Comparison of ENCODE assay signal across 22 mouse cellular contexts in the genomic region with DNA sequence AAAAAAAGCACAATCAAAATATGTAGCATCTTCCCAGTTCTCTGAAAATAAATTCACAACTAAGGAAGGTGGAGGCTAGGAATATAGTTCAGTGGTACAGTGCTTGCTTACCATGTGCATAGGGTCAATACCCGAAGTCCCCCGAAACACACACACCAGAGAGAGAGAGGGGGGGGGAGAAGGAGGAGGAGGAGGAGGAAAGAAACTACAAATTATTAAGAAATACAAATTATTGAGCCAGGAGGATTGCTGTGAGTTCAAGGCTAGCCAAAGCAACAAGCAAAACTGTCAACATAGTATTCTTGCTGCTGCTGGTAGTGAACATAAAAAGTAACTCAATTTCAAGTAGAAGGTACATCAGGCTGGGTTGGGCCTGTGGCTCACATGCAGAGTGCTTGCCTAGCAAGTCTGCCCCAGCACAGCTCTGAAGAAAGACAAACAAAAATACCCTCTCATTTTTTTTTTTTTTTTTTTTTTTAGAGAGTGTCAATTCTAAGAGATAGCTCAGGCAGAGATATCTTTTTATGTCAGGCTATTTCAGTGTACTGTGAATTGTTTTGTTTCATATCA. TPM values are rescaled to one million over a fixed set of nuclear protein-coding genes. Genes with fewer than 3 reads are reported as not detected.
DNase-seq lines count a peak whose midpoint lies in the region; ATAC-seq and TF ChIP-seq lines count a peak whose summit lies in the region.
"Had no signal": no experiment of that assay in that cellular context is flagged by ENCODE, and none has a peak within 500 bp of the region (broad histone marks: within the 10 kb centered on the region; RNA-seq: fewer than 3 reads in every experiment).

No protein-coding gene starts in this region.

- intact Hi-C loops in gastrocnemius, postnatal 14 days (cut with DNase I; ENCODE audit: low total_unique reads): no loop called here

- no peaks in the 10 kb centered on the region for H3K9me3 ChIP-seq in forebrain, embryonic 15.5 days
- no peaks in the 10 kb centered on the region for H3K9me3 ChIP-seq in hindbrain, embryonic 16.5 days (ENCODE audit: control insufficient read depth, low read length)
- H3K9me3 ChIP-seq in neural tube, embryonic 13.5 days: no peaks in the 10 kb centered on the region
- H3K9me3 ChIP-seq: embryonic facial prominence, embryonic 12.5 days; heart, embryonic 12.5 days; limb, embryonic 10.5 days; liver, embryonic 12.5 days had no signal

- DNase-seq in layer of hippocampus, adult 2 months (ENCODE audit: low spot score in 2 of 2): no peak
- DNase-seq in layer of hippocampus, postnatal 25 days (ENCODE audit: extremely low spot score in 1 of 2, low spot score in 1 of 2): no peak
- DNase-seq in ovary, adult 18-20 months (ENCODE audit: low spot score): no peak
- DNase-seq in heart, adult 9 months (ENCODE audit: low spot score in 2 of 2): no peak
- no peak for DNase-seq in gastrocnemius, postnatal 14 days
- DNase-seq: adrenal gland, postnatal 36 days; gastrocnemius, postnatal 25 days; heart, postnatal 36 days; kidney, adult 11 months; kidney, postnatal 25 days; thymus, postnatal 36 days had no signal

- WGBS in forebrain, embryonic 15.5 days: 15% methylated on average over 2 of the region's 2 CpGs
- WGBS in hindbrain, embryonic 16.5 days: 29% methylated on average over 2 of the region's 2 CpGs
- WGBS in neural tube, embryonic 13.5 days: 27% methylated on average over 2 of the region's 2 CpGs

- peak overlapping the region; percentile 93 for H3K9ac ChIP-seq in forebrain, embryonic 15.5 days (replicated peaks)
- H3K9ac ChIP-seq in hindbrain, embryonic 16.5 days (ENCODE audit: low read depth, low read length): peak overlapping the region; percentile 86
- peak overlapping the region; percentile 98 for H3K9ac ChIP-seq in neural tube, embryonic 13.5 days
- H3K9ac ChIP-seq: liver, embryonic 12.5 days had no signal

- H3K36me3 ChIP-seq in forebrain, embryonic 15.5 days: no peaks in the 10 kb centered on the region
- no peaks in the 10 kb centered on the region for H3K36me3 ChIP-seq in hindbrain, embryonic 16.5 days (ENCODE audit: control insufficient read depth, insufficient read depth, low read length)
- no peaks in the 10 kb centered on the region for H3K36me3 ChIP-seq in neural tube, embryonic 13.5 days
- H3K36me3 ChIP-seq: embryonic facial prominence, embryonic 12.5 days; heart, embryonic 12.5 days; limb, embryonic 10.5 days; liver, embryonic 12.5 days had no signal

- peaks cover 77% of the 10 kb centered on the region for H3K4me1 ChIP-seq in forebrain, embryonic 15.5 days
- peaks cover 38% of the 10 kb centered on the region for H3K4me1 ChIP-seq in hindbrain, embryonic 16.5 days (ENCODE audit: control insufficient read depth, insufficient read depth, low read depth, low read length)
- peaks cover 75% of the 10 kb centered on the region for H3K4me1 ChIP-seq in neural tube, embryonic 13.5 days (replicated peaks)

- TF ChIP-seq CTCF in layer of hippocampus, adult 2 months (conservative IDR thresholded peaks at IDR 0.05): no peak

- H3K27me3 ChIP-seq in forebrain, embryonic 15.5 days: no peaks in the 10 kb centered on the region
- no peaks in the 10 kb centered on the region; the same call in 1 of the 2 replicates for H3K27me3 ChIP-seq in hindbrain, embryonic 16.5 days (replicated peaks; ENCODE audit: control insufficient read depth, insufficient read depth, low read length)
- H3K27me3 ChIP-seq in neural tube, embryonic 13.5 days: peaks cover 56% of the 10 kb centered on the region

- peak overlapping the region; percentile 99 for H3K27ac ChIP-seq in layer of hippocampus, adult 2 months
- peak overlapping the region; percentile 99 for H3K27ac ChIP-seq in forebrain, embryonic 15.5 days (replicated peaks)
- H3K27ac ChIP-seq in hindbrain, embryonic 16.5 days (ENCODE audit: low read depth, low read length): peak overlapping the region; percentile 96; the same call in 1 of the 2 replicates
- peak overlapping the region; percentile 98 for H3K27ac ChIP-seq in neural tube, embryonic 13.5 days (replicated peaks)
- H3K27ac ChIP-seq: embryonic facial prominence, embryonic 12.5 days; limb, embryonic 10.5 days; liver, embryonic 12.5 days had no signal

- H3K4me3 ChIP-seq in layer of hippocampus, adult 2 months: peak overlapping the region; percentile 73
- H3K4me3 ChIP-seq in forebrain, embryonic 15.5 days: peak overlapping the region; percentile 54
- no peak overlapping the region for H3K4me3 ChIP-seq in hindbrain, embryonic 16.5 days (ENCODE audit: low read length)
- H3K4me3 ChIP-seq in neural tube, embryonic 13.5 days: peak overlapping the region; percentile 49

- ATAC-seq in forebrain, embryonic 15.5 days (replicated peaks): no peak
- no peak for ATAC-seq in hindbrain, embryonic 16.5 days
- no peak for ATAC-seq in neural tube, embryonic 13.5 days (ENCODE audit: low read depth)
- ATAC-seq: activated CD4-positive, CD25-positive, alpha-beta regulatory T cell, adult 4 months; liver, embryonic 12.5 days had no signal

- H3K4me2 ChIP-seq in forebrain, embryonic 15.5 days (replicated peaks): peak overlapping the region; percentile 96
- peak overlapping the region; percentile 90; the same call in 1 of the 2 replicates for H3K4me2 ChIP-seq in hindbrain, embryonic 16.5 days (ENCODE audit: low read length)
- H3K4me2 ChIP-seq in neural tube, embryonic 13.5 days: peak overlapping the region; percentile 88

RNA-seq across cellular contexts. Expression of gene Rhbg, which starts 54.9 kb away (rescaled TPM):
- total RNA-seq in layer of hippocampus, adult 2 months (2021): not detected
- total RNA-seq in layer of hippocampus, postnatal 25 days (2021): not detected
- 0.10 and 0.14 TPM in 2 replicates for polyA plus RNA-seq in forebrain, embryonic 15.5 days (2015; fragmentation: Nextera tagmentation; extraction: Ambion mirVana)
- polyA plus RNA-seq in hindbrain, embryonic 16.5 days (2015; fragmentation: Nextera tagmentation; extraction: Ambion mirVana): 0.52 and 0.99 TPM in 2 replicates
- 0.15 and 0.67 TPM in 2 replicates for polyA plus RNA-seq in neural tube, embryonic 13.5 days (2015; fragmentation: Nextera tagmentation; extraction: Ambion mirVana)
- not detected for total RNA-seq in gastrocnemius, postnatal 14 days (2021)
- total RNA-seq: gastrocnemius, postnatal 25 days; heart, postnatal 36 days; layer of hippocampus, postnatal 14 days; megakaryocyte-erythroid progenitor cell, adult 5-6 weeks; neutrophil, adult 5-6 weeks had no signal
- polyA plus RNA-seq: activated CD4-positive, CD25-positive, alpha-beta regulatory T cell, adult 4 months had no signal

RNA-seq across cellular contexts. Expression of gene Mef2d, which starts 57.5 kb away (rescaled TPM):
- 100 to 1,000 TPM; 206 to 210 TPM for total RNA-seq in layer of hippocampus, adult 2 months (2021)
- 100 to 1,000 TPM; 179 to 212 TPM for total RNA-seq in layer of hippocampus, postnatal 25 days (2021)
- 20.1 and 21.3 TPM in 2 replicates for polyA plus RNA-seq in forebrain, embryonic 15.5 days (2015; fragmentation: Nextera tagmentation; extraction: Ambion mirVana)
- polyA plus RNA-seq in hindbrain, embryonic 16.5 days (2015; fragmentation: Nextera tagmentation; extraction: Ambion mirVana): 16.4 and 24.1 TPM in 2 replicates
- 15.9 and 19.4 TPM in 2 replicates for polyA plus RNA-seq in neural tube, embryonic 13.5 days (2015; fragmentation: Nextera tagmentation; extraction: Ambion mirVana)
- total RNA-seq in gastrocnemius, postnatal 14 days (2021): 100 to 1,000 TPM; 136 to 137 TPM
